Mouse (Mus musculus) G1E (cell line): ENCODE measurements around the gene Nrm.

Source experiments
- CTCF ChIP-seq: IDR thresholded peaks from 2 replicates; pipeline ENCODE4 v1.5.1; 2012; ENCODE audit warnings: low read depth, low read length, inconsistent platforms, mixed read lengths
- GATA1 ChIP-seq: IDR thresholded peaks from 2 replicates; pipeline ENCODE4 v1.6.1; 2012; ENCODE audit warnings: borderline replicate concordance, low read length, inconsistent platforms, mixed read lengths
- POLR2AphosphoS5 ChIP-seq: IDR thresholded peaks from 2 replicates; pipeline ENCODE4 v1.6.1; 2012; ENCODE audit warnings: low read depth, low read length, inconsistent platforms; ENCODE audit not compliant: insufficient replicate concordance

DNA sequence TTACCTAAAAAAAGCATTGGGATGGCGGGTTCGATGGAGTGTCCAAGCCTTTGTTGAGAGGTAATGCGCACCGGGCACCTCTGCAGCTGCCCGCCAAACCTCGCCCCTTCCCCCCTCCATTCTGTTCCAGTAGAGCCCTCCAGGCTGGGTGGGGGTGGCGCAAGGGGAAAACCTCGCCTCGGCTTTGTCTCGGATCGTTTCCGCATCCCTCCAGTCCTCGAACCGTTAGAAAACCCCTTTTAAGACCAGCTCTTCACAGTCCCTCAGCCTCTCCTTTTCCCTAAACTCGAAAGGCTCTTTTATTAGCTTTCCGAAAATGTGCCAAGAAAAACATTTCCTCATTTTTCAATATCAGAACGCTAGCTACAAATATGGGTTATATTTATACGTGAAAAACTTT, 23.6 kb upstream of the Nrm start:
- TF ChIP-seq GATA1 (no peak), CTCF (no peak), POLR2AphosphoS5 (no peak)
